Mouse (Mus musculus) frontal cortex, postnatal 25 days (tissue): Measurements from ENCODE around the gene Xrcc4.
A peak's percentile ranks its signal among the peaks of the same experiment; 100 is the strongest.
"Not testable (repeated sequence)": the region's sequence is repeated elsewhere in the genome, so short reads cannot be mapped to it uniquely, and the experiment has no call there.

Experiments used
- DNase-seq, 2 experiments: peaks; one replicate each; pipeline ENCODE4 v3.0.0; 2022; ENCODE audit warnings: low spot score in 2 of 2

Xrcc4 gene

GRCm38 (mm10) chr13:90088962-90089824 lies at the start of gene Xrcc4, which contains the start of gene Tmem167:
Gene Xrcc4 (minus strand): TSS chr13:90089608.
Gene Tmem167 (plus strand): TSS chr13:90089123.
- DNase-seq, result peak; percentile 93 to 96

DNA sequence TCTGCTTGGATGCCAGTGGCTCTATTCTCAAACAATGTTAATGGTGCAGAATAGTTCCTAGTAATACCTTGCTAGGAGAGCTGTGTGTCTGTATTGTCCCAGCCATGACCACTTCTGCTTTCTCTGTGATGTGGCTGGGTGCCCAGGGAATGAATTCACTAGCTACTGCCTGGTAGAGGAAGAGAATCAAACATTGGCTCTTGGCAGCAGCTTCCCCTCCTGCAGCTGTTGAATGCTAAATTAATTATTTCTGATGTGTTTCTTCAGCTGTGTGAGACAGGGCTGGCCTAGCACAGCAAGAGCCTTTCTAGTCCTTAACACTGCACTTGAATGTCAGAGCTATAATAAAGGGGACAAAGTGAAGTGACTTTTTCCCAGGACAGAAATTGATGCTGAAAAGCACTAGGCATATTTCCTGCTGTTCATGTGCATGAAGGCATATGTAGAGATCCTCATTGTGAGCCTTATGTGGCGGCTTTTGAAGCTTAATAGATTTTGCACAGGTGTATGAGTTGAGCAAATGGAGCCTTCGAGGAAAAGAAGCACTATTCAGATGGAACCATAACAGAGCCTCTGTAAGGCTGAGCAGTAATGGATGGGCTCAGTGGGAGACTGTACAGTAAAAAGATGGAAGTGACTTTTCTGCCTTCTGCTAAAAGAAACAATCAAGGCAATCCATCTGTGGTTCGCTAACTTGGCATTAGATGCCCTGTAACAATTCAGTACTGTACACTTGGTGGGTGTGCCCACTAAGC lies 46.9 kb upstream of the Xrcc4 start:
- DNase-seq, result no peak

DNA sequence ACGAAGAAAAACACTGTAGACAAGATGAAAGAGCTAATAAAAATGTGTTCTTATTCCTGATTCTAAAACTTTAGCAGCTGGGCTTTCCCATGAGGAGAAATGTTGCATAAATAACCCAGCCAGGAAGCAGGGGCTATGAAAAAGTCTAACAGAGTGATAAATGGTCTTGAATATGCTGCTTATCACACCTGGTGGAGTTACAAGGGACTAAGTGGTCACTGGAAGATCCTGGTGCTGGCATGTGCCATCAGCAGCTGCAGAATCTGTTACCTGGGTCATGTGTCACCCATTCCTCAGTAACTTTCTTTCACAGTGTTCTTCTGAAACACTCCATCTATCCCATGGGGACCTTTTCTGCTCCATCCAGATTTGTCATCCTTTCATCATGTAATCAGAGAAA lies 22.3 kb upstream of the Xrcc4 start:
- DNase-seq, result no peak

DNA sequence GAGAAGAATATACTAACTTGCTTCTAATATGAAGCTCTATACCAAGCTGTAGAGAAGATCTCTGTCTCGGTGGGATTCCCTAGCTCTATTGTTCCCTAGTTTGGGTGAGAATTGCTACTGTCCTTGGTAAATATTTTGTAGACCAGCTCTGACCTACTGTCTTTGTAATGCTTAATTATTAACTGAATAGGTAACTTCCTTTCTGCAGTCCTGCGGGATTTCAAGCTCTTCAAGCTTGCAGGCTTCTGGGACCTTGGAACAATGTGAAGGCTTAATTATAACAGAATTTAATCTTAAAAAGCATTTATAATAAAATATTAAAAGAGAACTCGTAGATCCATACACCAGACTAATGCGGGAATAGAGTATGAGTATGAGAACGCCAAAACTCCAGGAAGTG lies 19.3 kb upstream of the Xrcc4 start:
- DNase-seq, result not testable (repeated sequence)

DNA sequence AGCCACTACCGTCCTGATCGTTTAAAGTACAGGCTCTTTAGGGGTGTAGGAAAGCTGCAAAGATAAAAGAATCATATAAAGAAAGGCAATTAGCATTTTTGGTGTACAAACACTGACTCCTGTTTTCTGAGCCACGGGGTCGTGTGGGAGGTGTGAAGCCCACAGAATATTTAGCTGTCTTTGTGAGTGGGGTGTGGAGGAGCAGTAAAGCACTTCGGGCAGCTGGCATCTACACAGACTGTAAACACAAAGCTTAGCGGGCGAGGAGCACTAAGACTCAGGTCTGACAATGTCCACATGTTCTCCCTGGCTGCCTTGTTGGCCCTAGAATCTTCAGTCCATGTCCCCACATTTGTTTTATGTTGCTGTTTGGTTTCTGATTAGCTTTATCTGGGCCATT lies 16.7 kb upstream of the Xrcc4 start:
- DNase-seq, result no peak

DNA sequence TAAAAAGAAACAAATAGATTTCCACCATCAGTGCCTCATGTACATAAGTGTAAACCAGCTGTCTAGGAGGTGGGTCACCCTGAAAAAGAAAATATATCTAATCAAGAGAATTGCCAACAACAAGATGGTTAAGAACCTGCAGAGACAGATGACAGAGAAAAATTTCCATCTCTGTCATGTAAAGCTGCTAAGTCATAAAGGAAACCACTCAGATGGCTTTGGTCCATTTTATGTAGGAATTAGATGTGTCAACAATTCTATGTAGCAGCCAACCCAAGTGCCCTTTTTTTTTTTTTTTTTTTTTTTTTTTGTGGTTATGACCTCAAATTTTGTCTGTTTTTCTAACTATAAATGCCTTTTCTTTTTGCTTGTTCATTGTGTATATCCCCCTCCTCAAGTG lies 12.1 kb upstream of the Xrcc4 start:
- no peak for DNase-seq

DNA sequence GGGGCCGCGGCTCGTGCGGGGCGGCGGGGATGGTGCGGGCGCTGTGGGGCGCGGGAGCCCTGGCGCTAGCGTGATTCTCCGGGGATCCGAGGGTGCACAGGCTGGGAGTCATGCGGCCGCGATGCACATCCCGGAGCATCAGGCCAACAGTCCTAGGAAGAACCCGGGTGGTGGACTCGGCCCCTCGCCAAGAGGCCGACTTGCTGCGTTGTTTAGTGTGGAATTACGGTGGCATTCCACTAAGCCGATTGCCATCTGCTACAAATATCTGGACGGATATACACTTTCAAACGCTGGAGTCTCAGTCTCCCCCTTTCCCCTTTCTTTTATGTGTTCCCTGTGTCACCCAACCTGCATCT lies 396 bp upstream of the Xrcc4 start:
- no peak for DNase-seq

DNA sequence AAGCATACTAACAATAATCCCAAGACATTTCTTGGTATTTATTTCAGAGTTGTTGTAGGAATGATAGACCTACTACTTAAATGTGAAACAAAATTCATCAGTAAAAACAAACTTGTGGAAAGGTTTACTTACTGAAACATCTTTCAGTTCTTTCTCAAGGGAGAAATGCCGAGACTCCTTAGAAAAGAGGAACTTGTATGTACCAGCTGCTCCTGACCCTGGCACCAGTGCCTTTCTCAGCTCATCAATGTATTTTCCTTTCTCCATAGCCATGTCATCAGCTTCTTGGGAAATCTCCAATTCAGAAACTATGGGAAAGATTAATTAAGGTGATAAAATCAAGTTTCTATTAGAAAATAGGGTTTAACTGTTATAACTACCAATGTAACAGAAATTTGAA lies 27.5 kb downstream of the Xrcc4 start:
- no peak for DNase-seq

DNA sequence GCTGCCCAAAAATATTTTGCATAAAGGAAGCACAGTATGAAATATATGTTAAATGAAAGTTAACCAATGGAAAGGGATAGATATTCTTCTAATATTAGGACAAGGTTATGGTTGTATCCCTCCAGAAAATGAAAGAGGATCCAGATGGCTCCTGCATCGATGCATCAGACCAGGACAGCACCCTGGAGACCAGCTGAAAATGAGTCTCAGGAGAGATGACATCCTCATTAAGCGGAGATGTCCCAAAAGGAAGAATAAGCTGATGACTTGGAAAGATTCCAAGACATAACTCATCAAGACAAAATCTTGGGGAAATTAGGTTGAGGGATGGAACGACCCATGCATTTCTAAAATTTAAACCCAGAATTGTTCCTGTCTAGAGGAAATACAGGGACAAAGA lies 37.0 kb downstream of the Xrcc4 start:
- no peak for DNase-seq

DNA sequence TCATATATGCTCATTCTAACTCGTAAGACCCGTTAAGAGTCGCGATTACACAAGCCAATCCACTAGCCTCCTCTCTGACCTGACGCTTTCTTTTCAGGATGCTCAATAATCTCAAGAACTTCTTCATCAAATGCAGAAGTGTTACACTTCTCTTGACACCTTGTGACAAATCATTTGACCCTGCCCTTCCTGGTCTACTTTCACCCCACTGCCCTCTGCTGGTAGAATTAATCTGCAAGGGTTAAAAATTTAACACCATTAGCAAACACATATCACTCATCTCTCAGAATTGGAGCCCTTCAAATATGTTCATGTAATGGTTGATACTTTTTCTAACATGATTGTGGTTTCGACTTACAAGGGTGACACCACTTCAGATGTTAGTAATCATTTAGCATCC lies 37.7 kb downstream of the Xrcc4 start:
- DNase-seq, result no peak

- DNase-seq, result no peak
Observed at GRCm38 (mm10) chr13:90039613-90040012, 49.8 kb downstream of the Xrcc4 start.

- no peak for DNase-seq
Observed at GRCm38 (mm10) chr13:90032977-90033376, 56.4 kb downstream of the Xrcc4 start.

DNA sequence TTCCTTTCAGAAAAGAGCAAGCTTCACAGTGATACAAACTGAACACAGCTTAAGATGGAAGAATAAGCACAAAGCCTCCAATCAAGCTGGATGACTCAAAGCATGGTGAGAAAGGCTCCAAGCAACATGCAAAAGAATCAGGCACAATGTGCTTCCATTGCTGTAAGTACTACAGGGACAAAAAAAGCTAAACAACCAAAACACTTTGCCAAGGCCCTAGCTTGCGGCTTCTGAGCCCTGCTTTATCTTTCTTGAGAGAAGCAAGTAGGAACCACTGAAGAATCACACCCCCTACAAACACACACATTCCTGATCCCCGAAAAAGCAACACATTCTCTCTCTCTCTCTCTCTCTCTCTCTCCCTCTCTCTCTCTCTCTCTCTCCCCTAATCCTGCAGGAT lies 56.9 kb downstream of the Xrcc4 start:
- no peak for DNase-seq

- no peak for DNase-seq
Observed at GRCm38 (mm10) chr13:90030911-90031310, 58.5 kb downstream of the Xrcc4 start.

DNA sequence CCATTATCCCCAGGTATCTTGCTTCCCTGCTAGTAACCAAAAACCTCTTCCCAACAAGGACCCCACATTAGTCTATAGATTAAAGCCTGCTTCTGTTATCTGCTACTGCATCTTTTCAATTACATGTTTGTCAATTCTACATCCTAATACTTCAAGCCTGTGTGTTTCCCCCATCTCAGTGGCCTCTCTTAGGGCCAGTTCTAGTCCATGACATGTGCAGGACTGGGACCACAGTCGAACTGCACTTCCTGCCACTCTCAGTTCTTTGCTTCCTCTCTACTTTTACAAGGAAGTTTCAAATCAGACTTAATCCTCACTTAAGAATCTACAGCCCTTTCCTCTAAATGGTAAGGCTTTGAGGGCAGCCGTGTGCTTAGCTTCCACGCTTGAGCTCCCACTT lies 76.8 kb downstream of the Xrcc4 start:
- no peak for DNase-seq

GRCm38 (mm10) chr13:90012198-90012597 lies 77.2 kb downstream of the Xrcc4 start:
- DNase-seq, result no peak

DNA sequence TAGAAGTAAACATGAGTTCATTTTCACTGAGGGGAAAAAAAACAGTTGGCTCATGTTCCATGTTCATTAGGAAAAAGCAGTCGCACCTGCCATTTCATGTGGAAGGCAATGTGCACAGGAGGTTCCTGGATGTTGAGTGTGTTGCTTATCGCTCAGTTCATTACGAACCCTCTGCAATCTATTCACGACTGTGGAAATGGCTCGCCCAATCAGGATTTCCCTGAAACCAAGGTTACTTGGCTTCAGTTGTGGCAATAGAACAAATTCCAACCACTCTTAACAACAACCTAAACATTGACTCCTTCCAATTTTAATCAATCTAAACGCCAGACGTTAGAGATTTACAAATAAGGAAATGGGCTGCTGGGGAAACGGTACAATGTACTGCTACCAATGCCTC lies 78.3 kb downstream of the Xrcc4 start:
- DNase-seq, result no peak

- DNase-seq, result no peak
Observed at GRCm38 (mm10) chr13:90009786-90010185, 79.6 kb downstream of the Xrcc4 start.

GRCm38 (mm10) chr13:90005561-90005960 lies 83.8 kb downstream of the Xrcc4 start:
- DNase-seq, result no peak

GRCm38 (mm10) chr13:89997531-89997930 lies 91.9 kb downstream of the Xrcc4 start:
- no peak for DNase-seq

GRCm38 (mm10) chr13:89986087-89986486 lies 103.3 kb downstream of the Xrcc4 start:
- no peak for DNase-seq

DNA sequence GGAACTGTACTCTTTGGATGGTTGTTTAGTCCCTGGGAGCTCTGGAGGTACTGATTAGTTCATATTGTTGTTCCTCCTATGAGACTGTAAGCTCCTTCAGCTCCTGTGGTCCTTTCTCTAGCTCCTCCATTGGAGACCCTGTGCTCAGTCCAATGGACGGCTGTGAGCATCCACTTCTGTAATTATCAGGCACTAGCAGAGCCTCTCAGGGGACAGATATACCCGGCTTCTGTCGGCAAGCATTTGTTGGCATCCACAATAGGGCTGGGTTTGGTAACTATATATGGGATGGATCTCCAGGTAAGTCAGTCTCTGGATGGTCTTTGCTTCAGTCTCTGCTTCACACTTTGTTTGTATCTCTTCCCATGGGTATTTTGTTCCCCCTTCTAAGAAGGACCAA lies 118.5 kb downstream of the Xrcc4 start:
- no peak for DNase-seq

DNA sequence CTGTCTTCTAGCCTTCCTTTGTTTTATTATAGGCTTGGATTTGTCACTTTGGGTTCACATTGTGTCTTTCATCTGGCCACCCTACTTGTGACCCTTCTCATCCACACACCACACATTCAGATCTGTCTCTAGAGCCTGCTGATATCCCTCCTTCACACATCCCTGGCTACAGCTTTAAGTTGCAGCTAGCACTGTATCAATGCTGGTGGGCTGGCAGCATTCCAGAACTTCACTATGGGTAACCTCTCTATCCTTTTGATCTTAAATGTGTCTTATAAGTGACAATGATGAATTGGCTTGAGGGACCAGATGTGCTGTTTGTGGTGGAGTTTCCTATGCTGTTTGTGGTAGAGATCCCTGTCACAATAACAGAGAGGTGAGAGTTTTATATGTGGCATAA lies 120.7 kb downstream of the Xrcc4 start:
- DNase-seq, result no peak
